Mouse (Mus musculus) monocyte, adult 5-6 weeks (primary cell): ENCODE data around the gene Tmem132d. TPM values are rescaled to one million over a fixed set of nuclear protein-coding genes. Genes with fewer than 3 reads are reported as not detected.

Experiments
- ATAC-seq: fragments of 153-309, 156-312 bp; replicated peaks from 2 replicates; pipeline ENCODE4 v1.8.0; 2017; ENCODE audit warnings: mild to moderate bottlenecking; ENCODE audit not compliant: low TSS enrichment, insufficient number of reproducible peaks, severe bottlenecking, poor library complexity, low FRiP score
- total RNA-seq: library from RNA; stranded (forward); fragments of 200-1000, 200-491, 200-594 nt; gene quantifications from 3 replicates; pipeline ENCODE4 v1.2.3, GENCODE M21; 2017

The Tmem132d gene
- total RNA-seq, 1 experiment from 2014 or later, result not detected

DNA sequence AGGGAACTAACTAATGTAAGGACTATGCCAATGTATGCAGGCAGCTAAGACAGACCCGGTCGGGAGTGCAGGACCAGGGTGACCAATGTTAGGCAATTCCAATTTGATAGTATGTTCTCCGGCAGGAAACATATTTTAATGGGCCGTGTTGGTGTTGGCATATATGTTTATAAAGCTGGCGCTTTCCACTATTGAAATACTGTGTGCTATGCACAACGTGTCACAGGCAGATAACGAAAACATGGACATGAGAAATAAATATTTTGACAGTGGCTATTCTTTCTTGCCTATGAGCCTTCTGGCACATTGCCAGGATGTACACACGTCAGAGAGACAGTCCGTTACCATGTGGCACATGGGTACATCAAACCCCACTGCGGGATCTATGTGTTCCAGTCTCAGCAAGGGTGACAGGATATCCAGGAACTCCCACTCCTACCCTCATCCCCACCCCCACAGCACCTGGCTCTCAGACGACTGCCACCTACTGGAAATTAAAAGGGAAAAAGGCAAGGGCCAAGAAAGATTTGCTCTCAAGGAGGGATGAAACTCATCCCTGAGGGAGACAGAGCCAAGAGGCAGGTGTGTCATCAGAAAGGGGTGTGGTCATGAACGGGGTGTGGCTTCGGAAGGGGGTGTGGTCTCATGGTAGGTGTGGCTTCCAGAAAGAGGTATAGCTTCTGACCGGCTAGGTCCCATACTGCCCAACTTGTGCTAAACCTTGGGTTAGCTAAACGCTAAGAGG, 285.8 kb downstream of the Tmem132d start:
- no peak for ATAC-seq

DNA sequence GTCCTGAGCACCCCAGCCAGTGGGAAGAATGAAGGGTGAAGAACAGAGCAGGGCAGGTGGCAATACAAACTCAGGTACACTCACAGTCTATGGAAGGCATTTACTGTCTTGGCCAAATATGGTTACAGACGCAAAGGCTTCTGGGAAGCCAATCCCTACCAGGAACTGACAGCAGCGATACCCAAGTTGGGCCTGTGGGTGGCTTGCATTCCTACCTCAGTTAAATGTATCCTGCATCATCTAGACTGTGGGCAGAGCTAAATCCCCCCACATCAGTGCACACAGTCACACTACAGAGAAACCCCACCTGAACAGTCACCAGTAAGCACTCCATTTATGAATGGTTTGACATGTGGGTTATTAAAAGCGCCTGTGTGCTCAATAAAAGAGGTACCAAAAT, 288.1 kb downstream of the Tmem132d start:
- ATAC-seq, result no peak

DNA sequence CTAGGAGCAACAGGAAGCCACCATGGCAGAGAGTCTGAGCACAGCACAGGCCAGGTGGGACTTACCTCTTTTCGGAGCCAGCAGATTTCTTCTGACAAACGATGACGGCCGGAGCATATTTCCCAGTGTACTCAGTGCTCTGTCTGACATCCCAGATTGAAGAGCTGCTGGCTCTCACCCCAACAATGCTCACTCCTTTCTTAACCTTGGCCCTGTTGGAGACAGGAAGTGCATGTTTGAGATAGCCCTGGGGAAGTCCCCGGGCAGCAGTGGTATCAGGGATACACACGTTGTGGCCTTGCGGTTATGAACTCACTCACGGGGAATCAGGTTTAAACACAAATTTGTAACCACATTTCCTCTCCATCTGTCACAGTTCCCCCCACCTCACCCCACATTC, 296.1 kb downstream of the Tmem132d start:
- no peak for ATAC-seq

DNA sequence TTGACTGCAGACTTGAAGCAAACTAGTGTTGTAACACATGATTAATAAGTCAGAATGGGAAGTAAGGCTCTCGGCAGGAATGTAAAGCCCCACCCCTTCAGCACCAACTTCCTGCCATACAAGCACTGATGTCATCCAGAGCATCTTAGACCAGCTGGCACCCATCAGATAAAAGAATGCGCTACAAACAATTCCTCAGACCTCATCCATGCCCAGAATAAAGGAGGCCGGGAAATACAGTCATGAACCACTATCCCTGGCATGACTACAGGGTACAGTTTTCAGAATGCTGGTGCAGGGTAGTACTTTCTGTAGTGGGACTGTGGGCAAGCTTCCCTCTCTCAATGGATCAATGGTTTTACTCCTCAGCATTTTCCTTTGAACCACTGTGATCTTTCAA, 310.2 kb downstream of the Tmem132d start:
- no peak for ATAC-seq

GRCm38 (mm10) chr5:128119171-128119570, 313.7 kb downstream of the Tmem132d start:
- ATAC-seq, result no peak

GRCm38 (mm10) chr5:128113107-128113506, 319.8 kb downstream of the Tmem132d start:
- ATAC-seq, result no peak

DNA sequence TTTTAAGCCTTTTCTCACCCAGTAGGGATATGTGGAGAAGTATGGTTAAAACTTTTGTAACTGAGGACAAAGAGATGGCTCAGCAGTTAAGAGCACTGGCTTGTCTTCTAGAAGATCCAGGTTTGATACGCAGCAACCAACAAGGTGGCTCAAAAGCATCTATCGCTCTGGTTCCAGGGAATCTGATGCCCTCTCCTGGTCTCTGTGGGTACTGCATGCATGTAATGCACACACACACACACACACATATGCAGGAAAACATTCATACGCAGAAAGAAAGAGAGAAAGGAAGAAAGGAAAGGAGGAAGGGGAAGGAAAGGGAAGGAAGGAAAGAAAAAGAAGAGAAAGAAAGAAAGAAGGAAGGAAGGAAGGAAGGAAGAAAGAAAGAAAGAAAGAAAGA, 320.4 kb downstream of the Tmem132d start:
- ATAC-seq, result no peak

DNA sequence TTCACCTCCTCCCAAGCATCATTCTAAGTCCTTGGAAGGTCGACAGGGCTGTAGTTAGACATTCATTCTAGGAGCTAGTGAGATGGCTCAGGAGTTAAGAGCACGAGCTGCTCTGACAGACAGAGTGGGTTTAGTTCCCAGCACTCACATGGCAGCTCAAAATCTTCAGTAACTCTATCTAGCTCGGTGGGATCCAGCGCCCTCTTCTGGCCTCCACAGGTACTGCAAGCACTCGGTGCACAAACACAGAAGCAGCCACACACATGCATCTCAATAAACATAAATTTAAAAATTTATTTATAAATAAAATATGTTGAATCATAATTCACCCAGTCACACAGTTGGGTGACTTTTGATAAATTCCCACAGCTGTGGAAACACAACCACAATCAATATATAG, 321.2 kb downstream of the Tmem132d start:
- ATAC-seq, result no peak

DNA sequence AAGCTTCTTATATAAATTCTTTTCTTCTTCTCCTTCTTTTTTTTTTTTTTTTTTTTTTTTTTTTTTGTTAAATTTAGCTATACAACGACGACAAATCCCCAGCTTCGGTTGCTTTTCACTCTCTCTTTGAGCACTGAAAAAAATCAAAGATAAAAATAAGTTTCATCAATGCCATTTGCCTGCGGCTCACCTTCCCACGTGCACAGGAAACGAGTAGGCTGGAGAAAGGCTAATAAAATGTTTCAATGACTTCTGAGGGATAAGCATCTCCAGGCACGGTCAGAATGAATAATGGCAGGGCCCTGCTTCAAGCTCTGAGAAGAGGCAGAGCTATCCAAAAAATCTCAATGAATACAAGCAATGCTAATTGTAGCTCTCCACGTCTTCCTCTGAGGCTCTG, 330.3 kb downstream of the Tmem132d start:
- no peak for ATAC-seq

- no peak for ATAC-seq
Measured at GRCm38 (mm10) chr5:128100331-128100730, 332.5 kb downstream of the Tmem132d start.

DNA sequence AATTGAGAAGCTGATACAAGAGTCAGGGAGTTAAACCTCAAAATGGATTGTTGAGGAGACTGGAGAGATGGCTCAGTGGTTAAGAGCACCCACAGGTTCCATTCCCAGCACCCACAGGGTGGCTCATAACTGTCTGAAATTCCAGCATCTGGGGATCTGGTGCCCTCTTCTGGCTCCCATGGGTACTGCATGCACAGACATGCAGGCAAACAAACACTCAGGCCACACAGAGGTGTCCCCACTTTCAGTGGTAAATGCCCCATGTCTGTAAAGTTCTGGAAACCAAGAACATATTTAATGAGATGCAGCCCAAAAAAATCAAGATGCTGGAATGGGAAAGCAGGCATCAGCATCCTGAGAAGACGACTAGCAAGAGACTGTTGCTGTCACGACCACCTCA, 333.4 kb downstream of the Tmem132d start:
- ATAC-seq, result no peak

DNA sequence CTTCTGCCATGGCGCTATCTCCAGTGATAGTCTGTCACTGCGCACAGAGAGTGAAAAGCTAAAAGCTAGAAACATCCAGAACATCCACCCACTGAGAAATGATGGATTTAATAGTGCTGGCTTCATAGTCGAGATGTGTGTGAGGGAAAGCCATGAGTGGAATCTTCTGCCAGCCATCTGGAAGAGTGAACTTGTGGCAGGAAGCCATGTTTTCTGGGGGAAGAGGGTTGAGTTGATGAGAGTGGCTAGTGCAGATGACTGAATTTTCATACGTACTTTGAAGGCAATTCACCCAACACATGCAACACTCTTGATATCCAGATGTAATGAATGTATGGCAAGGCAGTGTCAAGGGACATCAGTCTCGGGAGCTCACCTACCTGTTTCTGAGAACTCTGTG, 342.3 kb downstream of the Tmem132d start:
- ATAC-seq, result no peak

GRCm38 (mm10) chr5:128075456-128075855, 357.4 kb downstream of the Tmem132d start:
- ATAC-seq, result no peak

DNA sequence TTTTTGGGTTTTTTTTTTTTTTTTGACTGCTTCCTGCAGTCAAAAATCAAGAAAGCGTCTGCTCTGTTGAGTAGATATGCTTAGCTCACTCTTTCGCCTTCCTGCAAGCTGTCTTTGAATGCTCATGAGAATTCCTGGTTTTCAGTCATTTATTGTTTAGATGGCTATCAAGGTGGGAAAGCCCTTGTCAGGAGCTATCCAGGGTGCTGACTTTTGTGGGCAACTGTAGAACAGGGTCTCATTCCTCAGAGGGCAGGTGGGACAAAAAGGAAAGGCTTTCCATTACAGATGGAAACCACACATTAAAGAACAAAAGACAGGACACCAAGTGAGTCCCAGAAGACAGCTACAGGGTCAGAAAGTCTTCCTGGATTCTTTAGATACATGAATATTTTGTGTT, 360.3 kb downstream of the Tmem132d start:
- ATAC-seq, result no peak

GRCm38 (mm10) chr5:128041781-128042180, 391.1 kb downstream of the Tmem132d start:
- ATAC-seq, result no peak

DNA sequence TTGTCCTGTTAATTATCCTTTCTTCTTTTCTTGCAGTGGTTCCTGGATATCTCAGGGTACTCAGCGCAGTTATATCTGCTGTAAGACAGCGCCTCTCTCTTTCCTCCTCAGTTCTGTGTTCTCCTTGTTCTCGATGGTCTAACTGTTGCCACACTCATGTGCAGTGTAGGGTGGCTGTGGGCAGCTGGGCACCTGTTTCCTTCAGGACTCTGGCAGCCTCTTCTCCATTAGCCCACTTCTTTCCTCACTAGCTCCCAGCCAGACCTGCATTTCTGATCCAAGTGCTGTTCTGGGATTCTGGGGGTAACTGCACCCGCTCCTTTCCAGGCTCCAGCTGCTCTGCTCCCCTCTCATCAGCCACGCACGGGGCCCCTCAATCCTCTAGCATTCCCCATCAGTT, 392.8 kb downstream of the Tmem132d start:
- no peak for ATAC-seq

GRCm38 (mm10) chr5:128027076-128027475, 405.8 kb downstream of the Tmem132d start:
- no peak for ATAC-seq

DNA sequence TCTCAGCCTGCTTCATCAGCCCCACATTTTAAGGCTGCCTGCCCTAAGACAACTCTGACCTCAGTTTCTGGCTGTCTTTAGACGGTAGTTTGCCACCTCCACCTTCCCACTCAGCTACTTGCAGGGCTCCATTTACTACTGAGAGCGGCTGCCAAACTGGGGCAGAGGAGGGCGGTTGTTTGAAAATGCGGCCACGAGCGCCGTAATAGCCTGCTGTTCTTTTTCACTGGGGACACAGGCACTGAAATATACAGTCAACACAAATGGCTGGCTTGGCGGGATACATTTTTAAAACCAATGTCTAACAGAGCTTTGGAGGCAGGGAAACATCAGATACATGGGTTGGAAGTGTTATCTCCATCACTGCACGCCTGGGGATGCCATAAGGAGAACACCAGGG, 428.2 kb downstream of the Tmem132d start:
- no peak for ATAC-seq

- ATAC-seq, result no peak
Measured at GRCm38 (mm10) chr5:127996526-127997245, 436.2 kb downstream of the Tmem132d start.

DNA sequence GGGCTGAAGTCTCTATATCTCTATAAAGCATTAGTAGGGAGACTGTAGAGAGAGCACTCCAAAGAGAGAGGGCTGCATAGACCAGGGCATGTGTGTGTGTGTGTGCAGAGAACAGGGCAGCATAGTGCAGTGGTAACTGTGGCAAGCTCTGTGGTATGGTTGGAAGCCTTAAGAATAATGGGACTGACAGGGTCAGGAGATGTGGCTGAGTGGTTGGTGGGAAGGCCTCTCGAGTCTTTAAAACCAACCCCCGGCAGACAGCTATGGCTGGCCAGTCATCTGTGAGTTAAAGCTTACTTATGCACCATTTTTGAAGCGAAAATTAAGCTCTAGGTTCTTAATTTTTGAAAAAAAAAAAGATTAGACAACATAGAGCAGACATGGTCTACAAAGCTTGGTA, 439.4 kb downstream of the Tmem132d start:
- no peak for ATAC-seq
